Mouse (Mus musculus): ENCODE measurements at regions not wholly inside any gene's neighbourhood (a gene's known extent, or its start where the extent isn't known, plus 50 kb on each side); places are given as distances from the start of the nearest gene placed in this dataset.
"Not testable (repeated sequence)": the region's sequence is repeated elsewhere in the genome, so short reads cannot be mapped to it uniquely, and the experiment has no call there.

DNA sequence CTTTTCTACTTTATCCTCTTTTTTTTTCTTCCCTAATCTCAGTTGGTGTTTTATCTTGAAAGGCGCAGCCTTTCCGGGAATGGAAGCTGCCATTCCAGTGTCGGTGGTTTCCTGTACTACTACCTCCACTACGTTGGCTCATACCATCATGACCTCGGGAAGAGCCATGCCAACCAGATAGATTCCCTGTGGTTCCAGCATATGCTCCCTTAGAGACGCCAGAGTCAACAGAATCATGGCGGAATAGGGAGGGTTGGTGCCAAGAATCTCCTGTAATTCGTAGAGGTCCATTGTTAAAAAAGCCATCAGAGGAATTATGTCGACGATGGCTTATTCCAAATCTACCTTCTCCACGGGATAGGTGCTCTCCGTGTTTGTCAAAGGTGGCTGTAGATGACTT is 1898.1 kb downstream of the 9330182O14Rik start:
- not testable (repeated sequence) for TF ChIP-seq CTCF (IDR thresholded peaks at IDR 0.05; ENCODE audit: extremely low read depth, insufficient read depth, insufficient read length, insufficient replicate concordance); POLR2A (IDR thresholded peaks at IDR 0.05; ENCODE audit: low read depth, low read length)
